Mouse (Mus musculus): Measurements from ENCODE around the gene Asb5.
"Not testable (repeated sequence)": the region's sequence is repeated elsewhere in the genome, so short reads cannot be mapped to it uniquely, and the experiment has no call there.

Asb5 gene

DNA sequence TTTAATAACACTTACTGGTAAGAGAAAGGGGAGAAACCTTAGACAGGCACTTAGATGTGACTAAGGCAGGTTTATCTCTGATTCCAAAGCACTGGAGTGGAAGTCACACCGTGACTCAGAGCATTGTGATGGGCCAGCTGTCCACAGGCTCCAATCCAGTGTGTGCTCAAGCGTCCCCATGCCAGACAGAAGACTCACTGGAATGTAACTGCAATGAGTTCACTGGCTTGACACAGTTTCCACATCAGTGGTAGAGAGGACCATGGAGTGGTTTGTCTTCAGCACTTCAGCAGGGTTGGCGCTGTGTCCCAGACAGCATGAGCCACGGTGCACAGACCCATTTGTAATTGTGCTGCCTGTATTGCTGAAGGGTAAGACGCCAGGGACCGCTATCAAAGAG lies 19.0 kb downstream of the Asb5 start:
- no peak for DNase-seq

DNA sequence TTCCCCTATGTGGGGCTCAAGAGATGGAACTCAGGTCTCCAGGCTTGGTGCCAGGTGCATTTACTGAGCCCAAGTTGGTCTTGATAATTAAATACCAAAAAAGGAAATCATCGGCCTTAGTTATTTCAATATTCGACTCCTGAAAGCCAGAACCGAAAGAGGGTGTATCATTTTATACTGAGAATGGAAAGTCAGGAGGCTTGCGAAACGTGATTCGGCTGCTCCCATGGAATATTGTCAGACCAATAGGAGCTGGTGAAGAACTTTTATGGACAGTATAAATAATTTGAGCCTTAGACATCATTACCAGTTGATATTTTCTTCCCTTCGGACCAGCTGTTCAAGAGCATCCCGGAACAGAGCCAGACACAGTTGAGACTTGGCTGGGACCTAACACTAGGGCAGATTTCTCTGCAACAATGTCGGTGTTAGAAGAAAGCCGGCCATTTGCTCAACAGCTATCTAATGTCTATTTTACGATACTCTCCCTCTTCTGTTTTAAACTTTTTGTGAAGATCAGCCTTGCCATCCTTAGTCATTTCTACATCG lies 20.7 kb downstream of the Asb5 start:
- DNase-seq: no peak

DNA sequence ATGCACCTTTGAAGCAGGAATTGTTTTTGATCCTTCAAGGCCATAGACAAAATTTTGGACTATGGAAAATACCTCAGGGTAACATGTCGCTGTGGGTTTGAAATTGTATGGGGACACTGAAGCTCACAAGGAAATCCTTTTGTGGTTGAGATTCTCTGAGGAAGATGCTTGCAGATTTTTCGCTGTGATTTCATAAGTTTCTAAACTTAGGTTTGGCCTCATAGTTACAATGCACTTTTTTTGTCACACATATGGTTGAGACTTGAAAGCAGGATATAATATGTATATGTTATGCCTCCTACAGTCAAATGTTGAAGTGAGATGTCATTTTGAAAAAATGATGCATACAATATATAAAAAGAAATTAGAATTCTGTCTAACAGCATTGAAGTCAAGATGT lies 25.5 kb downstream of the Asb5 start:
- DNase-seq: no peak

DNA sequence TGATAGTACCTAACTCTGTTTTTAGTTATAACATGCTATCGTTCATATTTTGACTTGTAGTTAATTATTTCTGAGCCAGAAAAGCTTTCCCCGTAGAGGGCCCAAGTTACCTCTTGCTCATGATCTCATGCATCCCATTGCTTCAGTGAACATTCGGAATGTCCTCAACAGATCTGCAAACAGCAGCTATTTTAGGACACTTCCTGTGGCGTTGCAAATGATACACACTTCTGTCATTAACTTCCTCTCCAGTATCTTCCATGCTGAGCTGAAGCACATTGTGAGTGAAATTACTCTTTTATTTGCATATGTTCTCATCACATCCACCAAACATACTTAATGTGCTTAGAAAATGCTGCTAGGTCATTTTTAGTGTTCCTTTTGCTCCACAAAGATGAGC lies 32.8 kb downstream of the Asb5 start:
- DNase-seq: no peak

DNA sequence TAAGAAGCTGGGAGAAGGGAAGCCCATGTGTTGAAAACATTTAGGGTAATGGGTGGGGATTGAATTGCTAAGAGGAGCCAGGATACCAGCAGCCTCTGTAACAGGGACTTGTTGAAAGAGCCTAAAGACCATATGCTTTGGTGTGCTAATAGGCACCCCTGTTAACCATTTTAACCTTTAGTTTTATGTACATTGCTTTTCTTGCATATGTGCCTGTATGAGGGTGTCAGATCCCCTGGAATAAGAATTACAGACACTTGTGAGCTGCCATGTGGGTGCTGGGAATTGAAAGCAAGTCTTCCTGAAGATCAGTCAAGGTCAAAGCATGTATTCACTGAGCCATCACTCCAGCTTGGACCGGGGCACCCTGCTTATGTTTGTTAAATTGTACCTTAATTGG lies 35.8 kb downstream of the Asb5 start:
- no peak for DNase-seq

DNA sequence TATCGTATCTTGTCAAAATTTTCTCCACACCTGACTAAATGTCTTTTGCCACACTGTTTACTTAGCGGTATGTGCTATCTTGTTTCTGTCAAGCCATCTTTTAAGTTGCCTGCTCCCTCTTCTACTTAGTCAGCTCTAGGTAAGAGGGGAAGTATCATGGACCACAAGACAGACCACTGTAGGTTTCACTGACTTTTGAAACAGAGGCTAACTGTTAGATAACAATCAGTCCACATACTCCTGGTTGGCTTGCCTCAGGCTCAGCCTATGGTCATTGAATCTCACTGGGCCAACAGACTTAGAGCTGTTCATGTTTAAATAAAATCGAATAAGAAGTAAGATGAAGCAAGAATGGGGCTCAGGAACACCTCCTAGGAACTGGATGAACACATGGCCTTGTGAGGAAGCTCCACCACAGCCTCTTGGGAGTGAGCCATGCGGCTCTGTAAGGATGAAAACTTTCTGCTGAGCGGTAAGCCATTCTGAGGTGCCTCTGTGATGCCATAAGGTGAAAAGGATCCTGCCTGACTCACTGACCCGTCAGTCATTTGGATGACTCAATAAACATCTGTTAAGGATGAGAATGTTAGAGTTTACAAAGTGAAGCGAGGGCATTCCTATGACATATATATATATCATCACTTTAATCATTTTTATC lies 36.4 kb downstream of the Asb5 start:
- DNase-seq: no peak

DNA sequence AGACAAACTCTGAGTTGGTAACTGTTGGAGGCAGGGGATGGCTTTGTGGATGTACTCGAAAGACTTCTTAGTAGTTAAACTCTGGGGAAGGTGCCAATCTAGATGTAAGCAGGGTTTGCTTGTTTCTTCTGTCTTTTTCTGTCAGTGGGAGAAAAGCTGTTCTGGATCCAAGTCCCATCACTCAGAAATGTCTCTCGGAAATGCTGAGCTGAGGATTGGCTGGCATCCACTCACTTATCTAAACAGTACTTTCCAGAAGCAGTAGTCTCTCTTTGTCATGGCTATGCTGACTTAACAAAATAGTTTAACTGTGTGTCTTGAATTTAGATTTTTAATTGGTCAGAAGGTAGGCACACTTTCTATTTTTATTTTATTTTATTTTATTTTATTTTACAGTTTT lies 37.8 kb downstream of the Asb5 start:
- DNase-seq: no peak

DNA sequence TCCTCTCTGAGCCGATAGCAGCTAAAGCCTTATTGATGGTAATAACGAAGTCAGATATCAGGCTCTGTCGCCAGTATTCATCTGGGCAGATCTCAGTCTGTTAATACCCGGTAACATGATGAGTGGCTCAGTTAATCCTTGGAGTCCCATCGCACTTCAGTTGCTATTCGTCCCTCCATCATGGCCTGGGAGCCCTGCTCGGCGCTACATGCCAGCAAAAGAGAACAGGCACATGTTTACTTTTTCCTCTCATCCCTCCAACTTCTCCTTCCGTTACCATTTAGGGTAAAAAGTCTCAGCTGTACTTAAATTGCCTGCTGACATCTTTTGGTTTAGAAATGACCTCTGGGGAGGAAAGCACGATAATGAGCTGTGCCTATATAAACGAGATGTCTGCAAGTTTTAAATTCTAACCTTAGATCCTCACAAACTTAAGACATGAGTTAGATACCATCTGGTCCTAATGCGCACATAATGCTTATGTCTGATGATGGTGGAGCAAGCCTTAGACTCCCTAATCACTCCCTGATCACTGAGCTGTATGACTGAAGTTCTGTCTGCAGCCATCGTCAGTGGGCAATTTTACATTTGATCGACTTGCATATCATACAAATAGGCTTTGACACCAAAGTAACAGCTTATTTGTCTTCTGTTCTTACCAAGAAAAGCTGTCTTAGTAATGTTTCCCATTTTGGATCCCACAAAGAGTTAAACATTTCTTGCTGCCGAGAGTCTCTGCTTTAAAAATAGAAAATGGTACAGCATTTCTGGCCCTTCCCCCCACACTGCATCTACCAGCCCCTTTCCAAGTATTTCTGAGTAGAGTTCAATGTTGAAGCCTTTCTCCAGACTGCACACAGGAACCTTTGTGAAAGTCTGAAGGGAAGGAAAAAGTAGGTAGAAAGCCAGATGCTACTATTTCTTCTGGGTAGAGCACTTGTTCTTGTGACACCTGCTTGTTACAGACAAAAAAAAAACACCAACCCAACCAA lies 41.5 kb downstream of the Asb5 start:
- DNase-seq: no peak

DNA sequence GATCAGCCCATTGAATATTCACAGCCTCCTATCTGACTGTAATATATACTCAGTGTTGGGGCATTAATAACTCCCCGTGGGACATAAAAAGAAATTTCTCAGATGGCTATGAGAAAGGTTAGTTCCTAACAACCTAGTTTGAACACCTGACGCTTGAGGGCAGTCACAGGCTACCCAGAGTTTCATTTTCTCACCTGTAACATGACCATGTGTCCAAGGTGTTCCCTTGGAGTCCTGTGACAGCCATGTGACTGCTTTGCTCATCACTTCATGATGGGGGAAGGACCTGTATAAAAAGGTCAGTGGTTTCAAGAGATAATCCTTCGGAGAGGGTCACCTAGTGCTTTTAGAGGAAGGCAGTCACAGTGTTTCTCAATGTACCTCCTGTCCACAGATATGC lies 52.1 kb downstream of the Asb5 start:
- no peak for DNase-seq

DNA sequence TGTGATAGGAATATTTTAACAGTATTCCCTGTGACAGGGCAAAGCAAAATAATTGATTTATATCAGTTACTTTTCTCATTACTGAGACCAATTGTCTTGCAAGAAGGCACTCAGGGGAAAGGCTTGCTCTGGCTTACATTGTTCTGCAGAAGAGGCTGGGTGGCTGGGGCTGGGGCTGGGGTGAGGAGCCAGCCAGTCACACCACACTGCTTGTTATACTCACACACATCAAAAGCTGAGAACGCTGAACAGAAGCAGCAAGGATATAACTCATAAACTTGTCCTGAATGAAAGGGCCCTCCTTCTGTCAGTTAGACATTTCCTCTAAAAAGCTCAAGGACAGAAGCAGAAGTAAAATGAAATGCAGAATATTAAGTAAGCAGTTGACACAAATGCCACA lies 53.5 kb downstream of the Asb5 start:
- DNase-seq: no peak

DNA sequence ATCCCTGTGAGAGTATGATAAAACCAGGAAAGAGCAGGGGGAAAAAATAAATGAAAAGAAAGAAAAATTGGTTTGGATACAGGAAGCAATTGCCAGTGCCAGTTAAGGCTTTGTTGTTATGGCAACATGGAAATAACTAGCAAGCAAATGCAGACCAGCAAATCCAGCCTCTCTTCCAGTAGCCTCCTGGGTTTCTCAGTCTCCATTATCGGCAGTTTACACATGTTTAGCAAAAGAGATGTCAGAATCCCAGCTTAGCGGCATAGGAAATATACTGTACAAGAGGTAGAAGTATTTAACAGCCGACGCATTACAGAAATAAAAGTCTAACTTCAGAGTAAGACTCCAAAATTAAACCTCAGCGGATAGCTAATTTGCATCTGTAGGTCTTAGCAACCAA lies 65.3 kb downstream of the Asb5 start:
- peak; percentile 14 for DNase-seq

DNA sequence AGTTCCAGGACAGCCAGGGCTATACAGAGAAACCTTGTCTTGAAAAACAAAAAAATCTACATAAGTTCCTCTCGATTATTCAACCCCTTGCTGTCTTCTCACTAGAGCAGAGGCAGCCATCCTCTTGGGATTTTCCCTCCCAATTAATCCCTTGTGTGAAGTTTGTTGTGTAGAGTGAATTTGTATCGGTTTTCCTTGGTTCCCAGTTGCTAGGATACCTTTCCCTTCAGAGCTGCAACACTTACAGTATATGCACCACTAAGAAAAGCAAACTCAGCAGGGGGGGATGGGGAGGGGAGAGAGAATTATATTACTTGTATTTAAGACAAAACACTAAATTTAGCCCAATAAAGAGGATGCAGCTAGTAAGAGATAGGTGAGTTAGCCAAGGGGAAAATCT lies 66.7 kb downstream of the Asb5 start:
- DNase-seq: no peak

DNA sequence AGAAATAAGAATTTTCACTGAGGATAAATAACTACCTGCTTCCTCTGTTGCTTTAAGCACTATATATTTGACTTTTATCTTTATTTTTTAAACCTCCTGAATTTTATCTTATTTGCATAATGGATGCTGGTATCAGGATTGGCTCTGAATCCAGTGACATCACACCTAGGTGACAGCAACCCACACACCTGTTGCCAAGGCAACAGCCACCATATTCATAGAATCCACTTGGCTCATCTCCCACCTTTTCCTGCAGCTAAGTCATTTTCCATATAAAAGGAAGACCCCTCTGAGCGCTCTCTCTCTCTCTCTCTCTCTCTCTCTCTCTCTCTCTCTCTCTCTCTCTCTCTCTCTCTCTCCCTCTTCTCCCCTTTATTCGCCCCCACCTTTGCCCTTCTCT lies 67.6 kb downstream of the Asb5 start:
- no peak for DNase-seq

DNA sequence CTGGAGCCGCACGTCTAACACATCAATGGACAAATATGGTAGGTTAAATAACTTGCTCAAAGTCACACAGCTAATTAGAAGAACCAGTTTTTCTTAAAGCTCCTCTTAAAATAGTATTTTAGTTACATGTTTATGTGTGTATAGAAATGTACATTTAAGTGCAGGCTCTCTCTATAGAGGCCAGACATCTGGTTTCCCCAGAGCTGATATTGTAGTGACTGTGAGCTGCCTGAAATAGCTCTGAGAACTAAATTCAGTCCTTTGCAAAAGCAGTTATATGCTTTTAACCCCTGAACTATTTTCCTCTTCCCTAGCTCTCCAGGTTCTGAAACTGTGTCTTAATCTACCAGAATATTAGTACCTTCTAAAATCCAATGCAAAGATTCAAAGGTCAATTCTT lies 68.0 kb downstream of the Asb5 start:
- DNase-seq: no peak

DNA sequence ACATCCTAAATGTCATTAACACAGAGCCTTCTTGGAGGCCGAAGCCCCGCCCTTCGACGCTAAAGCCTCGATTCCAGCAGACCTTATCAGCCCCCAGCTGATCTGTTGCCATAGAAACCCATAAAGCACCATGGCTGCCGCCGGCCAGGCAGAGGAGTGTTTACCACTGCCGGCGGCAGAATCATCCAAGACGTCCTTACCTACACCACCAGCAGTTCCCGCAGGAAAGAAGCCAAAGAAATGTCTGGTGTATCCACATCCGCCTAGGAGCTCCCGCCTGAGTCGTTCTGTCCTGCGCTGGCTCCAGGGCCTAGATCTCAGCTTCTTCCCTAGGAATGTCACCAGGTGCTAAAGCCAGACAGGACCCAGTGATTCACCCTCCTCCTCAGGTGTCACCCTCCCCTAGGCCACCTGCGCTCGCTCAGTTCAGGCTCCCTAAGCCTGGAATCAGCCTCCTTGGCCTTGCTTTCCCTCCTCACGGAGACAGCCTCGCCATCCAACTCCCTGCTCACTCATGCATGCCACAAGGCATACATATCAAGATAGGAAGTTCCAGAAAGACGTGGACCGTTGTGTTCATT lies 71.4 kb downstream of the Asb5 start, which contains the start of gene Spata4:
Gene Spata4, plus strand, starts transcription at position 111 of the 581 bp plus-strand sequence.
- peak; percentile 59 for DNase-seq

DNA sequence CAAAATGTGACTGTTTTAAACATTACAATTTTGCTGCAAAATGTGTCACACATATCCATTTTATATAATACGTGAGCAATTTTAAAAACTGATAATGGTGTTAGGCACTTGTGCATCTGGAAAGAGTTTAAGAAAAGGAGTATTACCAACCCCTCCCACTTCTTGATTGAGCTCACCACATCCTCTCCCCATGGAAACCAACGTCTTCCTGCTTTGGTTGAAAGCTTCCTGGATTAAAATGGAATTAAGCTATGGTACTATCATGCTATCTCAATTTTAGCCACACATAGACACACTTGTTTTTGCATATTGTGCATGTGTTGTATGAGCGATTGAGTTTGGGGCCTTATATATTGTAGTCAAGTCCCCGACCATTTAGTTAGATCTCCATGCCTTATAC lies 74.1 kb downstream of the Asb5 start:
- DNase-seq: no peak

DNA sequence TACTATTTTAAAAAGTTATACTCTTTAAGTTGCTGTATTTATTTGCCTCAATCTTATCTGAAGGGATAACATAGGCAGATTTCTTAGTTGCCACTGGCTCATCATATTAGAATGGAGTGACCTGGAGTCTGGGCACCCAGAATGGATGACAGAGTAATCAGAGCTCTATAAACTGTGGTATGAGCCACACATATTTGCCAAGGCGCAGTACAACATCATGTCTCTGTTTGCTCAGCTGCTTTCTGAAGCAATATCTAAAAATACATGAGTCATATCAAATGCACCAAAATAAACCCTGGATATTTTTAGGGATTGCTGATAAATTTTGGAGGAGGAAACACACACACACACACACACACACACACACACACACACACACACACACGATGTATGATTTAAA lies 80.0 kb downstream of the Asb5 start:
- DNase-seq: peak; percentile 26

DNA sequence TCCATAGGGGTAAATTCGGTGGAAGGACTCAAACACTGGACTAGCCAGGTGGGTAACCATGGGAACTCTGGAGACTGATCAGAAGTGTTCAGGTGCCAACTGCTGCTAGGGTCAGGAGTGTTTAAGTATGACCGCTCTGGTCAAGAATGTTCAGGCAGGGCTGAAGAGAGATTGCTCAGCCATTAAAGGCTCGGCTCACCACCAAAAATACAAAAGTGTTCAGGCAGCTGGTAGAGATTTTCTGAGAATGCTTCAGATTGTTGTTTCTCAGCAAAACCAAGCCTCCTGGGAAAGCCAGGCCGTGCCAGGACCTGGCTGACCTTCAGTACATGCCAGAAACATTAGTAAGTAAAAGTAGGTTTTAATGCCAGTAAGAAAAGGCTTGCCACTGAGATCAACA lies 80.9 kb downstream of the Asb5 start:
- DNase-seq: no peak

DNA sequence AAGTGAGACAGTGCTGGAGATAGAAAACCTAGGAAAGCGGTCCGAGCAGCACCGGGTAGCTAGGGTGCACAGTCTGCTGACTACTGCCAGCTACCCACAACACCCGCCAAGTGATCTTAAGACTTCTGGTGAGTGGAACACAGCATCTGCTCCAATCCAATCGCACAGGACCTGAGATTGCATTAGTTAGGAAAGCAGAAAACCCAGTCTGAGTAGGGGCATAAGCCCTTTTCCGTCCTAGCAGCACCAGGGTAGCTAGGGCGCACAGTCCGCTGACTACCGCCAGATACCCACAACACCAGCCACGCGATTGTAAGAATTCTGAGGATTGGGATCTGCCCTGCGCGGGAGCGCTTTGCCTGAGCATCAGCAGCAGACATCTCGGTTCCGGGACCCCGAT lies 87.3 kb downstream of the Asb5 start:
- DNase-seq: not testable (repeated sequence)

Data from layer of hippocampus, adult 9-11 months (tissue).